Mouse (Mus musculus) neutrophil, adult 65 days (primary cell): Measurements from ENCODE around the gene Olfr584. TPM values are rescaled to one million over a fixed set of nuclear protein-coding genes. Genes with fewer than 3 reads are reported as not detected.

ENCODE experiments used
- total RNA-seq: library from RNA; stranded (reverse); gene quantifications from 2 replicates; pipeline ENCODE4 v1.2.4, GENCODE M21; 2023

Olfr584 gene
- total RNA-seq: not detected in 2 replicates

DNA sequence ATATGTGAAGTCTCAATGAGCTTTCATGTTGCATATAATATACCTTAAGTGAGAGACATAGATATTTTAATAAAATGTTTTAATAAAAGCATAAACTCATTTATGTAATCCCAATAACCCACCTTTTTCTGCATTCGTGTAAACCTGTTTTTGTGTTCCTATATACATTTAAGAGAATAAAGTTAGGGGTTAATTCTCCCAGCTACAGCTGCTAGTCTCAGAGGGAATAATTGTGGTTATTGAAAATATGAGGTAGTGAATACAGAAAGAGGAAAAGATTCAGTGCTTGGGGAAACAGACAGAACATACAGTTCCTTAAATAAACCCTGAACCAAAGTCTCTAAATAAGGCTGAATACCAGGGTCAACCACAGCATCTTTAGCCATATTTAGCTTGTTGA is at the start of gene Olfr584:
TSS of gene Olfr584 (plus strand) at position 301 of the 400 bp plus-strand sequence.

DNA sequence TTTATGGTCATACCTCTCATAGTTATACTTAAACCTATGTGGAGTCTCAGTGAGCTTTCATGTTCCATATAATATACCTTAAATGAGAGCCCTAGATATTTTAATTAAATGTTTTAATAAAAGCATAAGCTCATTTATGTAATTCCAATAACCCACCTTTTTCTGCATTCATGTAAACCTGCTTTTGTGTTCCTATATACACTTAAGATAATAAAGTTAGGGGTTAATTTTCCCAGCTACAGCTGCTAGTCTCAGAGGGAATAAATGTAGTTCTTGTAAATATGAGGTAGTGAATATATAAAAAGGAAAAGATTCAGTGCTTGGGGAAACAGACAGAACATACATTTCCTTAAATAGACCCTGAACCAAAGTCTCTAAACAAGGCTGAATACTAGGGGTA is 44.0 kb upstream of the Olfr584 start, which contains the start of gene Olfr582:
TSS of gene Olfr582 (plus strand) at position 301 of the 400 bp plus-strand sequence.

DNA sequence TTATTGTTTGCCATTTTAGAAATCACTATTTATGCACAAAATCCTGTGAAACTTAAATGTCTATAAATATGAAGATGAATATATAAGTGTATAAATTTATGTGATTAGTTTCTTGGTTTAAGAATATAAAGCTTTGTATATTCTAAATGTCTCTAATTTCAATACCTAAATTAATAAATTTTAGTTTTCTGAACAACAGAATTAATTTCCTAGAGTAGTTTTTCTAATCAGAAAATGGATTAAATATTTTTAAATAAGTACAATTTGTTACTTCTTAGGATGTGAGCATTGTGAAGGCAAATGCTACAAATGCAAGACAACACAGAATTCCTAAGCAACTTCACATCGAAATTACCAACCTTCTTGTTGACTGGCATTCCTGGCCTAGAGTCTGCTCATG is 30.7 kb upstream of the Olfr584 start, which contains the start of gene Olfr583:
TSS of gene Olfr583 (plus strand) at position 301 of the 400 bp plus-strand sequence.

DNA sequence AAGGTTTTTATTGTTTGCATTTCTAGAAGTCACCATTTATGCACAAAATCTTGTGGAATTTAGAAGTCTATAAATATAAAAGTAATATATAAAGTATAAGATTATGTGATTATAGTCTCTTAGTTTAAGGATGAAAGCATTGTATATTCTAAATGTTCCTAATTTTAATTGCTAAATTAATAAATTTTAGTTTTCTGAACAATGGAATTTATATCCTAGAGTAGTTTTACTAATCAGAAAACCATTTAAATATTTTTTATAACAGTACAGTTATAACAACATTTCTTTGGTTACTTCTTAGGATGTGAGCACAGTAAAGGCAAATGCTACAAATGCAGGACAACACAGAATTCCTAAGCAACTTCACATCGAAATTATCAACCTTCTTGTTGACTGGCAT is 15.7 kb downstream of the Olfr584 start, which contains the start of gene Olfr585:
TSS of gene Olfr585 (plus strand) at position 301 of the 400 bp plus-strand sequence.

DNA sequence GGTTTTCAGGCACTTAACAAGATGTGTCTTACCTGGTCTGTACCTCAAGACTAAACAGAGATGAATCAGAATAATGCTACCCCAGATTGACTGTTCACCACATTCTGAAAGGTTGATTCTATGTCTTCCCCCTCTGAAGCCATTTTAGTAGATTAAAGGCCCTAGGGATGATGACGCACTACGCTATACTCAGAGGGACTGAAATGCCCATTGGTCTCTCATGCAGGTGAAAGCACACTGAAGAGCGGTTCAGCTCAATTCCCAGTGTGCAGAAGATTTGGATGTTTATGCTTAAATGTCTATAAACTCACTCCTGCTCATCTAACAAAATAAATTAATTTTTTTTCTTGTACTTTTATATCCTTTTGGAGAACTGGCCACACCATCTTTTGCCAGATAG is 43.9 kb downstream of the Olfr584 start, which contains the start of gene Olfr586:
TSS of gene Olfr586 (minus strand) at position 101 of the 400 bp plus-strand sequence.

Other genes with a start within 250 kb of the Olfr584 start
- gene Olfr566, start 223.1 kb upstream of the Olfr584 start, total RNA-seq: not detected in 2 replicates
- not detected in 2 replicates for gene Olfr568, start 204.8 kb upstream of the Olfr584 start, total RNA-seq
- gene Olfr569, start 191.0 kb upstream of the Olfr584 start, total RNA-seq: not detected in 2 replicates
- not detected in 2 replicates for gene Olfr570, start 187.3 kb upstream of the Olfr584 start, total RNA-seq
- gene Olfr571, start 164.3 kb upstream of the Olfr584 start, total RNA-seq: not detected in 2 replicates
- not detected in 2 replicates for gene Olfr572, start 157.5 kb upstream of the Olfr584 start, total RNA-seq
- gene Olfr573-ps1, start 139.3 kb upstream of the Olfr584 start, total RNA-seq: not detected in 2 replicates
- not detected in 2 replicates for gene Olfr574, start 133.4 kb upstream of the Olfr584 start, total RNA-seq
- not detected in 2 replicates for gene Olfr575, start 123.1 kb upstream of the Olfr584 start, total RNA-seq
- not detected in 2 replicates for gene Olfr576, start 119.2 kb upstream of the Olfr584 start, total RNA-seq
- not detected in 2 replicates for gene Olfr577, start 105.9 kb upstream of the Olfr584 start, total RNA-seq
- gene Olfr578, start 92.6 kb upstream of the Olfr584 start, total RNA-seq: not detected in 2 replicates
- gene Olfr582, start 43.9 kb upstream of the Olfr584 start, total RNA-seq: not detected in 2 replicates
- gene Olfr583, start 30.6 kb upstream of the Olfr584 start, total RNA-seq: not detected in 2 replicates
- not detected in 2 replicates for gene Olfr585, start 15.8 kb downstream of the Olfr584 start, total RNA-seq
- not detected in 2 replicates for gene Olfr586, start 43.8 kb downstream of the Olfr584 start, total RNA-seq
- not detected in 2 replicates for gene Olfr588-ps1, start 59.0 kb downstream of the Olfr584 start, total RNA-seq
- not detected in 2 replicates for gene Olfr589, start 74.5 kb downstream of the Olfr584 start, total RNA-seq
- gene Olfr591, start 96.5 kb downstream of the Olfr584 start, total RNA-seq: not detected in 2 replicates
- not detected in 2 replicates for gene Olfr592, start 102.9 kb downstream of the Olfr584 start, total RNA-seq
- not detected in 2 replicates for gene Olfr593, start 130.0 kb downstream of the Olfr584 start, total RNA-seq
- gene Olfr594, start 135.1 kb downstream of the Olfr584 start, total RNA-seq: not detected in 2 replicates
- gene Usp17ld, start 170.6 kb downstream of the Olfr584 start, total RNA-seq: not detected in 2 replicates
- not detected in 2 replicates for gene Olfr596, start 223.8 kb downstream of the Olfr584 start, total RNA-seq
- gene Olfr597, start 234.4 kb downstream of the Olfr584 start, total RNA-seq: not detected in 2 replicates
- gene Olfr598, start 241.7 kb downstream of the Olfr584 start, total RNA-seq: not detected in 2 replicates